Mouse (Mus musculus): ENCODE results near the gene Abca9. TPM values are rescaled to one million over a fixed set of nuclear protein-coding genes. Genes with fewer than 3 reads are reported as not detected.

Gene Abca9
- polyA plus RNA-seq, 1 experiment from 2014 or later: 1.1 TPM

GRCm38 (mm10) chr11:110094846-110095380 is 73.1 kb downstream of the Abca9 start:
- Histone ChIP-seq H3K27ac (ENCODE audit: low read length) (no peak overlapping the region), H3K27me3 (replicated peaks; ENCODE audit: control insufficient read depth, insufficient read depth, low read length) (no peaks in the 10 kb centered on the region), H3K36me3 (ENCODE audit: control insufficient read depth, insufficient read depth, low read length) (no peaks in the 10 kb centered on the region), H3K9me3 (ENCODE audit: control insufficient read depth, low read length) (no peaks in the 10 kb centered on the region), H3K4me3 (ENCODE audit: low read length) (no peak overlapping the region), H3K9ac (ENCODE audit: low read depth, low read length) (no peak overlapping the region), H3K4me1 (ENCODE audit: control insufficient read depth, insufficient read depth, low read length) (no peaks in the 10 kb centered on the region), H3K4me2 (ENCODE audit: low read depth, low read length) (no peak overlapping the region)
- 65% methylated on average over 7 of the region's 7 CpGs for WGBS
- no peak for ATAC-seq

- ATAC-seq: no peak
- H3K4me2 ChIP-seq (ENCODE audit: low read depth, low read length): no peak overlapping the region
- WGBS: 83% methylated on average over 3 of the region's 3 CpGs
- no peaks in the 10 kb centered on the region for H3K27me3 ChIP-seq (replicated peaks; ENCODE audit: control insufficient read depth, insufficient read depth, low read length)
- no peaks in the 10 kb centered on the region for H3K4me1 ChIP-seq (ENCODE audit: control insufficient read depth, insufficient read depth, low read length)
- no peaks in the 10 kb centered on the region for H3K9me3 ChIP-seq (ENCODE audit: control insufficient read depth, low read length)
- no peak overlapping the region for H3K4me3 ChIP-seq (ENCODE audit: low read length)
- no peak overlapping the region for H3K9ac ChIP-seq (ENCODE audit: low read depth, low read length)
- no peaks in the 10 kb centered on the region for H3K36me3 ChIP-seq (ENCODE audit: control insufficient read depth, insufficient read depth, low read length)
- H3K27ac ChIP-seq (ENCODE audit: low read length): no peak overlapping the region
These were observed 73.8 kb downstream of the Abca9 start for GRCm38 (mm10) chr11:110094236-110094635.

- Histone ChIP-seq H3K36me3 (ENCODE audit: control insufficient read depth, insufficient read depth, low read length) (no peaks in the 10 kb centered on the region), H3K4me3 (ENCODE audit: low read length) (no peak overlapping the region), H3K4me1 (ENCODE audit: control insufficient read depth, insufficient read depth, low read length) (no peaks in the 10 kb centered on the region), H3K27ac (ENCODE audit: low read length) (no peak overlapping the region), H3K27me3 (replicated peaks; ENCODE audit: control insufficient read depth, insufficient read depth, low read length) (no peaks in the 10 kb centered on the region), H3K9me3 (ENCODE audit: control insufficient read depth, low read length) (no peaks in the 10 kb centered on the region), H3K4me2 (ENCODE audit: low read depth, low read length) (no peak overlapping the region), H3K9ac (ENCODE audit: low read depth, low read length) (no peak overlapping the region)
- no peak for ATAC-seq
- 58% methylated on average over 2 of the region's 2 CpGs for WGBS
These were observed 76.7 kb downstream of the Abca9 start for GRCm38 (mm10) chr11:110091328-110091727.

- WGBS: 66% methylated on average over 3 of the region's 3 CpGs
- no peak for ATAC-seq
These were observed 95.8 kb downstream of the Abca9 start for GRCm38 (mm10) chr11:110072158-110072557.

GRCm38 (mm10) chr11:110061032-110061431 is 107.0 kb downstream of the Abca9 start:
- Histone ChIP-seq H3K4me1 (ENCODE audit: control insufficient read depth, insufficient read depth, low read length) (no peaks in the 10 kb centered on the region), H3K4me2 (ENCODE audit: low read depth, low read length) (no peak overlapping the region), H3K36me3 (ENCODE audit: control insufficient read depth, insufficient read depth, low read length) (no peaks in the 10 kb centered on the region), H3K27ac (ENCODE audit: low read length) (no peak overlapping the region), H3K9me3 (ENCODE audit: control insufficient read depth, low read length) (no peaks in the 10 kb centered on the region), H3K4me3 (ENCODE audit: low read length) (no peak overlapping the region), H3K27me3 (replicated peaks; ENCODE audit: control insufficient read depth, insufficient read depth, low read length) (no peaks in the 10 kb centered on the region), H3K9ac (ENCODE audit: low read depth, low read length) (no peak overlapping the region)
- ATAC-seq: no peak
- WGBS: 49% methylated on average over 4 of the region's 4 CpGs

More at GRCm38 (mm10) chr11:110072158-110072557, 95.8 kb downstream of the Abca9 start:
- Histone ChIP-seq H3K9ac (ENCODE audit: low read depth, low read length) (no peak overlapping the region), H3K36me3 (ENCODE audit: control insufficient read depth, insufficient read depth, low read length) (no peaks in the 10 kb centered on the region), H3K27me3 (replicated peaks; ENCODE audit: control insufficient read depth, insufficient read depth, low read length) (no peaks in the 10 kb centered on the region), H3K4me2 (ENCODE audit: low read depth, low read length) (no peak overlapping the region), H3K27ac (ENCODE audit: low read length) (no peak overlapping the region), H3K9me3 (ENCODE audit: control insufficient read depth, low read length) (no peaks in the 10 kb centered on the region), H3K4me3 (ENCODE audit: low read length) (no peak overlapping the region), H3K4me1 (ENCODE audit: control insufficient read depth, insufficient read depth, low read length) (no peaks in the 10 kb centered on the region)

- H3K9ac ChIP-seq (ENCODE audit: low read depth, low read length): no peak overlapping the region
- H3K4me1 ChIP-seq (ENCODE audit: control insufficient read depth, insufficient read depth, low read length): no peaks in the 10 kb centered on the region
- no peaks in the 10 kb centered on the region for H3K9me3 ChIP-seq (ENCODE audit: control insufficient read depth, low read length)
- H3K27ac ChIP-seq (ENCODE audit: low read length): no peak overlapping the region
- ATAC-seq: peak; percentile 93
- H3K27me3 ChIP-seq (replicated peaks; ENCODE audit: control insufficient read depth, insufficient read depth, low read length): no peaks in the 10 kb centered on the region
- H3K4me2 ChIP-seq (ENCODE audit: low read depth, low read length): no peak overlapping the region
- 44% methylated on average over 2 of the region's 2 CpGs for WGBS
- no peaks in the 10 kb centered on the region for H3K36me3 ChIP-seq (ENCODE audit: control insufficient read depth, insufficient read depth, low read length)
- no peak overlapping the region for H3K4me3 ChIP-seq (ENCODE audit: low read length)
These were observed 107.9 kb downstream of the Abca9 start for GRCm38 (mm10) chr11:110060127-110060526.

GRCm38 (mm10) chr11:110053681-110054080 is 114.3 kb downstream of the Abca9 start:
- Histone ChIP-seq H3K4me2 (ENCODE audit: low read depth, low read length) (no peak overlapping the region), H3K27ac (ENCODE audit: low read length) (no peak overlapping the region), H3K4me3 (ENCODE audit: low read length) (no peak overlapping the region), H3K9ac (ENCODE audit: low read depth, low read length) (no peak overlapping the region), H3K4me1 (ENCODE audit: control insufficient read depth, insufficient read depth, low read length) (no peaks in the 10 kb centered on the region), H3K36me3 (ENCODE audit: control insufficient read depth, insufficient read depth, low read length) (no peaks in the 10 kb centered on the region), H3K27me3 (replicated peaks; ENCODE audit: control insufficient read depth, insufficient read depth, low read length) (no peaks in the 10 kb centered on the region), H3K9me3 (ENCODE audit: control insufficient read depth, low read length) (no peaks in the 10 kb centered on the region)
- ATAC-seq: no peak
- WGBS: 56% methylated on average over 3 of the region's 3 CpGs

Other genes starting within 250 kb of the Abca9 start
- 0.53 and 0.84 TPM in 2 replicates for gene Abca8b, start 172.4 kb downstream of the Abca9 start, polyA plus RNA-seq (2015; fragmentation: Nextera tagmentation; extraction: Ambion mirVana)
- 0.67 and 0.89 TPM in 2 replicates for gene Abca8a, start 72.2 kb downstream of the Abca9 start, polyA plus RNA-seq (2015; fragmentation: Nextera tagmentation; extraction: Ambion mirVana)
- 0.42 and 0.56 TPM in 2 replicates for gene Abca6, start 83.6 kb upstream of the Abca9 start, polyA plus RNA-seq (2015; fragmentation: Nextera tagmentation; extraction: Ambion mirVana)
- gene Abca5, start 169.5 kb upstream of the Abca9 start, polyA plus RNA-seq (2015; fragmentation: Nextera tagmentation; extraction: Ambion mirVana): 1.9 and 2.7 TPM in 2 replicates
- gene Map2k6, start 230.9 kb upstream of the Abca9 start, polyA plus RNA-seq (2015; fragmentation: Nextera tagmentation; extraction: Ambion mirVana): 15.4 and 17.4 TPM in 2 replicates